Mouse (Mus musculus) gastrocnemius, adult 18-20 months (tissue): ENCODE measurements around the gene Plekho2. TPM values are rescaled to one million over a fixed set of nuclear protein-coding genes. Genes with fewer than 3 reads are reported as not detected.

Source experiments
- DNase-seq: peaks from one replicate; pipeline ENCODE4 v3.0.0; 2021; ENCODE audit warnings: low spot score
- total RNA-seq, 2 experiments: library from RNA; stranded (reverse); gene quantifications; 2 replicates each; pipeline ENCODE4 v1.2.3; 2021

Gene Plekho2
- total RNA-seq, 2 experiments from 2014 or later: 2.2 to 5.4 TPM

GRCm38 (mm10) chr9:65532986-65533385 lies 46.9 kb downstream of the Plekho2 start:
- no peak for DNase-seq

DNA sequence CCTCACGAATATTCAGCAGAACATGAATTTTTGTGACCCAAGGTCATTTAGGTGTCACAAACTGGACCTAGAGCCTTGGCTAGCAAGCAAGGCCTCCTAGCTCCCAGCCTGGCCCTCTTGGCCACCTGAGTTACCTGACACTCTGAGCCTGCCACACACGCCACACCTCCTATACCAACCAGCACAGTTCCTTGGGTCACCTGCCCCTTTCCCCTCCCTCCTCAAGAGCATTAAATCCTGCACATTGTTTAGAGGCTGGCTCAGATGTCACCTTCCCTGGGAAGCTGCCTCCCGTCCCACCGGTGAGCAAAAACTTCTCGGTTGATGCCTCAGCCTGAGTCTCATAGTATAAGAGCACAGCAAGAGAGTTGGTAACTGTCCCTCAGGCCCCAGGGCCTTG lies 48.6 kb downstream of the Plekho2 start:
- no peak for DNase-seq

- no peak for DNase-seq
Measured at GRCm38 (mm10) chr9:65529659-65530058, 50.2 kb downstream of the Plekho2 start.

GRCm38 (mm10) chr9:65528417-65529038 lies 51.3 kb downstream of the Plekho2 start:
- DNase-seq: peak; percentile 55

- peak; percentile 50 for DNase-seq
Measured at GRCm38 (mm10) chr9:65525445-65526195, 54.2 kb downstream of the Plekho2 start.

DNA sequence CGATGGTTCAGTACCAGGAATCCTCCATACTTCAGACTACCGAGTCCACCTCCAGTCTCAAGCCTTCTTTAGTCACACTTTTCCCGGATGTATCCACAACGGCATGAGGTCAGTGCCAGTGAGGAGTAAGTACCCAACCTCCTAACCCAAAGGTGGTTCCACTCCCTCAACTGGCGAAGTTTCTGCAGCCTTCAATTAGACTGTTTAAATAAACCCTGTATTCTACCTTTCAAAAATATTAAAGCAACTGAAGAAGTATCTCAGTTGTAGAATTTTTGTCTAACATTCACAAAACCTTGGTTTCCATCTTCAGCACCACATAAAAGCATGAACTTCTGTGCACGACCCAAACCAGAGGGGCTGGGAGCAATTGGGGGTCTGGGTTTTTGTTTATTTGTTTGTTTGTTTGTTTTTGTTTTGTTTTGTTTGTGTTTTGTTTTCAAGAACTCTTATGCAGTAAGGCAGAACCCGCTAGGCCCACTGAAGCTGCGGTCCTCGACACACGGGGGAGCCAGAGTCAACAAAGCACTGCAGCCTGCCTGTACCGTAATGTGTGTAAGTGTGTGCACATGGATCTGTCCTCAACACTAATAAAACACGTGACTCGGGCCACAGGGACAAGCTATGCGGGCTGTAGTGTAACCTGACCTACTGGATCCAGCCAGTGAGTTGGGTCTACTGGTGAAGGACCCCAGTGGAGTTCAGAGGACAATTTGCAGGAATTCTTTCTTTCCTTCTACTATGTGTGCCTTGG lies 56.1 kb downstream of the Plekho2 start:
- DNase-seq: peak; percentile 85

- no peak for DNase-seq
Measured at GRCm38 (mm10) chr9:65520505-65520876, 59.3 kb downstream of the Plekho2 start.

- no peak for DNase-seq
Measured at GRCm38 (mm10) chr9:65519807-65520504, 59.9 kb downstream of the Plekho2 start, which contains the start of gene Ankdd1a. Ankdd1a (minus strand) TSS chr9:65520193.

- DNase-seq: no peak
Measured at GRCm38 (mm10) chr9:65514851-65515261, 65.0 kb downstream of the Plekho2 start.

DNA sequence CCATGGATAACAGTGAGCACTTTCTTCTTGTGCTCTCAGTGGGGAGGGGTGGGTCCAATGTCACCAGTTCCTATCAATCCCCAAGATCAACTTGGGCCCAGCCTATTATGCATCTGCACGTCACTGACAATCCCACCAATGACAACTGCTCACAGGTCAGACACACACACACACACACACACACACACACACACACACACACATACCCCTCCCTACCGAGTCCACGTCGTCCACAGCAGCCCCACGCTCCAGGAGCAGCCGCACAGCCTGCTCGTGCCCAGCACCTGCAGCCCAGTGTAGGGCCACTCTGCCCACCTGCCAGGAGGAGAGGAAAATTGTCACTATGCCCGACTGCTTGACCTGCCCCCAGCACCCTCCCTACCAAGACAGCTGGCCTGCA lies 65.4 kb downstream of the Plekho2 start:
- DNase-seq: no peak

GRCm38 (mm10) chr9:65512520-65512919 lies 67.3 kb downstream of the Plekho2 start:
- DNase-seq: no peak

GRCm38 (mm10) chr9:65508449-65508848 lies 71.4 kb downstream of the Plekho2 start:
- DNase-seq: no peak

- DNase-seq: no peak
Measured at GRCm38 (mm10) chr9:65502721-65503505, 76.9 kb downstream of the Plekho2 start.

Other genes with a start within 250 kb of the Plekho2 start
- 10 to 100 TPM; 14.6 to 22.2 TPM for gene Pdcd7, start 233.9 kb downstream of the Plekho2 start, total RNA-seq
- under 1 TPM; 0.64 to 0.71 TPM for gene Ubap1l, start 219.0 kb downstream of the Plekho2 start, total RNA-seq
- 10 to 100 TPM; 10.7 to 11.6 TPM for gene Kbtbd13, start 188.4 kb downstream of the Plekho2 start, total RNA-seq
- gene Rasl12, start 181.5 kb downstream of the Plekho2 start, total RNA-seq: 1 to 10 TPM; 2.5 to 3.7 TPM
- not detected for gene Slc51b, start 157.1 kb downstream of the Plekho2 start, total RNA-seq
- gene Mtfmt, start 144.3 kb downstream of the Plekho2 start, total RNA-seq: 1 to 10 TPM; 4.7 to 6.5 TPM
- 1 to 10 TPM; 5.5 to 9.1 TPM for gene Spg21, start 119.1 kb downstream of the Plekho2 start, total RNA-seq
- gene Ankdd1a, start 59.8 kb downstream of the Plekho2 start, total RNA-seq: not detected
- gene Pif1, start 7.1 kb upstream of the Plekho2 start, total RNA-seq: not detected
- gene Rbpms2, start 49.6 kb upstream of the Plekho2 start, total RNA-seq: 1 to 10 TPM; 1.5 to 2.3 TPM
- gene Oaz2, start 88.0 kb upstream of the Plekho2 start, total RNA-seq: 100 to 1,000 TPM; 223 to 247 TPM
- gene Zfp609, start 247.5 kb upstream of the Plekho2 start, total RNA-seq: 10 to 100 TPM; 15.7 to 16.2 TPM